ENCODE assay signal across 11 mouse cellular contexts in genomic region chr2:172787203-172787944, GRCm38 (mm10).
DNase-seq lines count a peak whose midpoint lies in the region; ATAC-seq lines count a peak whose summit lies in the region.
"Had no signal": no experiment of that assay in that cellular context is flagged by ENCODE, and none has a peak within 500 bp of the region (broad histone marks: within the 10 kb centered on the region; RNA-seq: fewer than 3 reads in every experiment).

No protein-coding gene starts in this region.

- ATAC-seq in heart, embryonic 15.5 days (replicated peaks; ENCODE audit: insufficient number of reproducible peaks, insufficient read depth, low FRiP score, low read depth), result no peak
- ATAC-seq in embryonic facial prominence, embryonic 15.5 days (ENCODE audit: insufficient number of reproducible peaks, low FRiP score, low TSS enrichment, low read depth), result no peak
- no peak for ATAC-seq in midbrain, embryonic 16.5 days

- no peak overlapping the region for H3K27ac ChIP-seq in heart, embryonic 15.5 days
- no peak overlapping the region for H3K27ac ChIP-seq in embryonic facial prominence, embryonic 15.5 days (replicated peaks)
- H3K27ac ChIP-seq in limb, embryonic 10.5 days, result no peak overlapping the region
- no peak overlapping the region for H3K27ac ChIP-seq in midbrain, embryonic 16.5 days (ENCODE audit: low read length)

- H3K27me3 ChIP-seq in heart, embryonic 15.5 days, result peaks cover 59% of the 10 kb centered on the region
- H3K27me3 ChIP-seq in embryonic facial prominence, embryonic 15.5 days, result peaks cover 19% of the 10 kb centered on the region
- H3K27me3 ChIP-seq in limb, embryonic 10.5 days (ENCODE audit: low read depth, poor library complexity, severe bottlenecking), result peaks cover 72% of the 10 kb centered on the region
- H3K27me3 ChIP-seq in midbrain, embryonic 16.5 days (ENCODE audit: control insufficient read depth, insufficient read depth, low read depth, low read length), result peaks cover 16% of the 10 kb centered on the region

- no peaks in the 10 kb centered on the region for H3K36me3 ChIP-seq in heart, embryonic 15.5 days
- no peaks in the 10 kb centered on the region for H3K36me3 ChIP-seq in embryonic facial prominence, embryonic 15.5 days
- no peaks in the 10 kb centered on the region for H3K36me3 ChIP-seq in limb, embryonic 10.5 days
- H3K36me3 ChIP-seq in midbrain, embryonic 16.5 days (ENCODE audit: control insufficient read depth, insufficient read depth, low read length), result no peaks in the 10 kb centered on the region

- no peak for DNase-seq in heart, postnatal 36 days
- no peak for DNase-seq in limb, embryonic 10.5 days (ENCODE audit: low spot score)
- no peak for DNase-seq in layer of hippocampus, postnatal 14 days (ENCODE audit: low spot score in 2 of 2)
- DNase-seq in right cerebral cortex, adult 2 months (ENCODE audit: low spot score in 2 of 2), result no peak
- DNase-seq in retina, embryonic 14.5 days (ENCODE audit: low spot score), result no peak
- DNase-seq: adrenal gland, postnatal 25 days; kidney, postnatal 14 days had no signal

- peak overlapping the region; percentile 24; the same call in 1 of the 2 replicates for H3K9ac ChIP-seq in heart, embryonic 15.5 days
- no peak overlapping the region for H3K9ac ChIP-seq in embryonic facial prominence, embryonic 15.5 days
- no peak overlapping the region for H3K9ac ChIP-seq in midbrain, embryonic 16.5 days (ENCODE audit: low read depth, low read length)

- H3K4me3 ChIP-seq in heart, embryonic 15.5 days, result peak overlapping the region; percentile 36
- peak overlapping the region; percentile 14; the same call in 1 of the 2 replicates for H3K4me3 ChIP-seq in embryonic facial prominence, embryonic 15.5 days (replicated peaks)
- H3K4me3 ChIP-seq in limb, embryonic 10.5 days, result peak overlapping the region; percentile 36
- no peak overlapping the region for H3K4me3 ChIP-seq in midbrain, embryonic 16.5 days (ENCODE audit: low read depth, low read length)
- H3K4me3 ChIP-seq: myocyte had no signal

- 20% methylated on average over 30 of the region's 30 CpGs for WGBS in heart, embryonic 15.5 days
- 31% methylated on average over 30 of the region's 30 CpGs for WGBS in embryonic facial prominence, embryonic 15.5 days
- WGBS in limb, embryonic 10.5 days, result 28% methylated on average over 30 of the region's 30 CpGs
- WGBS in midbrain, embryonic 16.5 days, result 30% methylated on average over 30 of the region's 30 CpGs

- no peaks in the 10 kb centered on the region for H3K9me3 ChIP-seq in heart, embryonic 15.5 days (replicated peaks)
- no peaks in the 10 kb centered on the region for H3K9me3 ChIP-seq in embryonic facial prominence, embryonic 15.5 days (replicated peaks)
- H3K9me3 ChIP-seq in limb, embryonic 10.5 days (replicated peaks), result peaks cover 3% of the 10 kb centered on the region; the same call in 1 of the 2 replicates
- H3K9me3 ChIP-seq in midbrain, embryonic 16.5 days (replicated peaks; ENCODE audit: control insufficient read depth, low read length, poor library complexity, severe bottlenecking), result no peaks in the 10 kb centered on the region

- intact Hi-C loops in heart, postnatal 36 days (cut with DNase I), result no loop called here

- H3K4me1 ChIP-seq in heart, embryonic 15.5 days (replicated peaks), result peaks cover 6% of the 10 kb centered on the region
- H3K4me1 ChIP-seq in embryonic facial prominence, embryonic 15.5 days, result peaks cover 41% of the 10 kb centered on the region
- peaks cover 37% of the 10 kb centered on the region for H3K4me1 ChIP-seq in limb, embryonic 10.5 days
- H3K4me1 ChIP-seq in midbrain, embryonic 16.5 days (ENCODE audit: control insufficient read depth, insufficient read depth, low read length), result peaks cover 1% of the 10 kb centered on the region

- peak overlapping the region; percentile 57 for H3K4me2 ChIP-seq in heart, embryonic 15.5 days
- peak overlapping the region; percentile 36 for H3K4me2 ChIP-seq in embryonic facial prominence, embryonic 15.5 days (replicated peaks)
- peak overlapping the region; percentile 43 for H3K4me2 ChIP-seq in midbrain, embryonic 16.5 days (ENCODE audit: low read length)
